Mouse (Mus musculus): ENCODE measurements around the gene Pdss2. TPM values are rescaled to one million over a fixed set of nuclear protein-coding genes. Genes with fewer than 3 reads are reported as not detected.

Gene Pdss2
- polyA plus RNA-seq, 1 experiment from 2014 or later, result 8.8 TPM

DNA sequence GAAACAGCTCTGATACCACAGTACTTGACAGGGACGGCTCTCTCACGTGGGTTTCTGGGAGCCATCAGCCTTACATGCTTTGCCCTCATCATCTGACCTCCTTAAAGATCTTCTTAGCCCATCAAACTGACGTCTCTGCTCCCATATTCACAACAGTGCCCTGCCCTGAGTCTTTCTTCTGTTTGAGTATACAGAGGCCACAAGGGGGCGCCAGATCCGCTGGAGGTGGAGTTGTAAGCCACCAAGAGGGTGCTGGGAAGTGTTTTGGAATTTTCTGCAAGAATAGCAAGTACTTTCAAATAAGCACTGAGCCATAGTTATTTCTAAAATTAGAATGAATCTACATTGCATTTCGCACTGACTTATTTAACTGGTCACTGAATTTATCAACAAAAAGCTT, 9.4 kb upstream of the Pdss2 start:
- no peak overlapping the region for H3K27ac ChIP-seq
- H3K36me3 ChIP-seq, result no peaks in the 10 kb centered on the region
- ATAC-seq (ENCODE audit: insufficient number of reproducible peaks, low FRiP score, low TSS enrichment, low read depth), result no peak
- no peak overlapping the region for H3K9ac ChIP-seq
- WGBS, result 34% methylated on average over 6 of the region's 6 CpGs
- H3K27me3 ChIP-seq, result no peaks in the 10 kb centered on the region
- H3K4me3 ChIP-seq, result no peak overlapping the region
- H3K4me2 ChIP-seq, result no peak overlapping the region
- H3K4me1 ChIP-seq, result no peaks in the 10 kb centered on the region; the same call in 1 of the 2 replicates
- H3K9me3 ChIP-seq, result no peaks in the 10 kb centered on the region

DNA sequence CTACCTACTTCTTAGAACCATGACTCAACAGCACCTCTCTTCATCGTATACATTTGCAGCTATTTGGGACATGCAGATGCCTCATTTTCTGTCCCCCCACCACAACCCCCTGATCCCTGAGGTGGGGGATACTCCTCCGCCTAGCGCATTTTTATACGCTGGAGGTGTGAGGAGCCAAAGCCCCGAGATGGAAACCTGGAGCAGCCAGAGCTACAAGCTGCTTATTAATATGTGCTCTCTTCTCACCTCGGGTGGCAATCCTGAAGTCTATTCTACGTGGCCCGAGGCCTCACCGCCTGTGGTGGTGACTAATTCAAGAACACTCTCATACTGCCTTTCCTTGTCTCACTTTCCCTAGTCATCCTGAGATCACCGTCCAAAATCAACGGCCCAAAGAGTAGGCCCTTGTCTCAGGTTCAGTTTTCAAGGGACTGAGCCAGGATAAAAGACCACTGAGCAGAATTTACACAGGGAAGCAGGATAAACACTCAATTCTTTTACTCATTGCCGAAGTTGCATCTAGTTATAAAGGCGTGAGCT, 3.9 kb upstream of the Pdss2 start:
- no peak overlapping the region for H3K27ac ChIP-seq
- no peak overlapping the region for H3K4me2 ChIP-seq
- H3K36me3 ChIP-seq, result no peaks in the 10 kb centered on the region
- no peak overlapping the region for H3K4me3 ChIP-seq
- no peak overlapping the region for H3K9ac ChIP-seq
- 90% methylated on average over 13 of the region's 13 CpGs for WGBS
- no peaks in the 10 kb centered on the region for H3K9me3 ChIP-seq
- H3K4me1 ChIP-seq, result peaks cover 12% of the 10 kb centered on the region
- no peaks in the 10 kb centered on the region for H3K27me3 ChIP-seq
- no peak for ATAC-seq (ENCODE audit: insufficient number of reproducible peaks, low FRiP score, low TSS enrichment, low read depth)

DNA sequence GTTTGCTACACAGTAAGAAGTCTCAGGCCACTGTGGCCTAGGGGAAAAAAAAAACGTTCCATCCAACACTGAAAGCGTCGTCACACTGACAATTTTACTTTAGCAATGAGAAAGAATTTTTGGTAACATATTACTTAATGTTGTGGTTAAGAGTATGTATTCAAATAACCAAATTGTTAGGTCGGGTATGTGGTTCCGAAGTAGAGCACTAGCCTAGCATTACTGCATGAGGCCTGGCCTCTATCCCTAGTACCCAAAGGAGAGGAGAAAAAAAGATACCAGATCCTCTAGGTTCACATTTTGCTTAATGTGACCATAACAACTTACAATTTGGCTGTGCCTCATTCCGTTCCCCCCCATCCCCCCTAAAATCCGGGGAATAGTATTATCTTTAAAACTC, 807 bp upstream of the Pdss2 start:
- H3K4me2 ChIP-seq, result peak overlapping the region; percentile 52
- H3K27me3 ChIP-seq, result no peaks in the 10 kb centered on the region
- H3K27ac ChIP-seq, result peak overlapping the region; percentile 95
- H3K36me3 ChIP-seq, result no peaks in the 10 kb centered on the region
- H3K4me3 ChIP-seq, result peak overlapping the region; percentile 81
- H3K9me3 ChIP-seq, result no peaks in the 10 kb centered on the region
- peak overlapping the region; percentile 75 for H3K9ac ChIP-seq
- 20% methylated on average over 7 of the region's 7 CpGs for WGBS
- H3K4me1 ChIP-seq, result peaks cover 12% of the 10 kb centered on the region
- ATAC-seq (ENCODE audit: insufficient number of reproducible peaks, low FRiP score, low TSS enrichment, low read depth), result no peak

DNA sequence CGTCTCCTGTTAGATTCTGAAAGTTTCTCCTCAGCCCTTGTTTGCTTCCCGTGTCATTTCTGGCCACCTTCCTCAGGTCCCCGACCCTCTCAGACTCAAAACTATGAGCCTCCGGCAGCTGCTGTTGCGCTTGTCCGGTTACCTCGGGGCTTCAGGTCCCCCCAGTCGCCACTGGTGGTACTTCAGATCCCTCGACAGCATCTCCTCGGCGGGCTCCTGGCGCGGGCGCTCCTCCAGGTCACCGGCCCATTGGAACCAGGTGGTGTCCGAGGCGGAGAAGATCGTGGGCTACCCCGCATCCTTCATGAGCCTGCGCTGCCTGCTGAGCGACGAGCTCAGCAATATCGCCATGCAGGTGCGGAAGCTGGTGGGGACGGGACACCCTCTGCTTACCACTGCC, 373 bp downstream of the Pdss2 start:
- peak overlapping the region; percentile 81 for H3K4me3 ChIP-seq
- H3K27me3 ChIP-seq, result no peaks in the 10 kb centered on the region
- no peaks in the 10 kb centered on the region for H3K9me3 ChIP-seq
- no peaks in the 10 kb centered on the region for H3K36me3 ChIP-seq
- H3K27ac ChIP-seq, result peak overlapping the region; percentile 95
- peak overlapping the region; percentile 70 for H3K9ac ChIP-seq
- H3K4me2 ChIP-seq, result peak overlapping the region; percentile 89
- under 1% methylated on average over 25 of the region's 25 CpGs for WGBS
- ATAC-seq (ENCODE audit: insufficient number of reproducible peaks, low FRiP score, low TSS enrichment, low read depth), result 0 out of 2 replicates have a peak, but pooled peaks have one; percentile 41
- peaks cover 12% of the 10 kb centered on the region for H3K4me1 ChIP-seq

DNA sequence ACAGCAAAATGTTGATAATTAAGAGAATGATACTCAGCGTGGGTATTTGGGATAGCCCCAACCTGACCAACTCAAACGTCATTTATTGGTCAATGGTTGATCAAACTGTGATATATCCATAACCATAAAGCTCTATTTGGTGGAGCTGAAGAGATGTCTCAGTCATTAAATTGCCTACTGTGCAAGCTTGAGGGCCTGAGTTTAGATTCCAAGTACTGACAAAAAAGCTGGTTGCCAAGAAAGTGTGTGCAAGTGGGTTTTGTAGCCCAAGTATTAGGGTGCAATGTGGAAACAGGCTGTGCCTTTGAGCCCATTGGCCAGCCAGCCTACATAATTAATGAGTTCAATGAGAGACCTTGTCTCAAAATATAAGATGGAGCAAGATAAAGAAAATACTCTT, 2.1 kb downstream of the Pdss2 start:
- ATAC-seq (ENCODE audit: insufficient number of reproducible peaks, low FRiP score, low TSS enrichment, low read depth), result no peak
- Histone ChIP-seq H3K9ac (no peak overlapping the region), H3K27ac (no peak overlapping the region), H3K9me3 (no peaks in the 10 kb centered on the region), H3K36me3 (no peaks in the 10 kb centered on the region), H3K4me3 (no peak overlapping the region), H3K4me2 (no peak overlapping the region), H3K27me3 (no peaks in the 10 kb centered on the region), H3K4me1 (peaks cover 12% of the 10 kb centered on the region)
- WGBS, result 93% methylated on average over 2 of the region's 2 CpGs

DNA sequence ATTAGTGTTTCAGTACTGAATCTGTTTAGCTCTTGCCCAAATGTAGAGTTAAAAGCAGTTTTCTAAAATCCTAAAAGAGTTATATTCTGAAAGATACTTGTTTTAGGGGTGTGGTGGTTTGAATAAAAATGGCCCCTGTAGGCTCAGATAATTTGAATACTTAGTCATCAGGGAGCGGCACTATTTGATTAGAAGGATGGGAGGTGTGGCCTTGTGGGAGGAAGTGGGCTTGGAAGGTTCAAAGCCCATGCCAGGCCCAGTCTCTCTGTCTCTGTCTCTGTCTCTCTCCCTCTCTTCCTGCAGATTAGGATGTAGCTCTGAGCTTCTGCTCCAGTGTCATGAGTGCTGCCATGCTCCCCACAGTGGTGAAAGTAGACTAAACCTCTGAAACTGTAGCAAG, 5.1 kb downstream of the Pdss2 start:
- Histone ChIP-seq H3K9ac (no peak overlapping the region), H3K4me3 (no peak overlapping the region), H3K9me3 (no peaks in the 10 kb centered on the region), H3K27ac (no peak overlapping the region), H3K4me2 (no peak overlapping the region), H3K36me3 (no peaks in the 10 kb centered on the region), H3K4me1 (peaks cover 8% of the 10 kb centered on the region), H3K27me3 (no peaks in the 10 kb centered on the region)
- 81% methylated on average over 1 of the region's 1 CpGs for WGBS
- no peak for ATAC-seq (ENCODE audit: insufficient number of reproducible peaks, low FRiP score, low TSS enrichment, low read depth)

DNA sequence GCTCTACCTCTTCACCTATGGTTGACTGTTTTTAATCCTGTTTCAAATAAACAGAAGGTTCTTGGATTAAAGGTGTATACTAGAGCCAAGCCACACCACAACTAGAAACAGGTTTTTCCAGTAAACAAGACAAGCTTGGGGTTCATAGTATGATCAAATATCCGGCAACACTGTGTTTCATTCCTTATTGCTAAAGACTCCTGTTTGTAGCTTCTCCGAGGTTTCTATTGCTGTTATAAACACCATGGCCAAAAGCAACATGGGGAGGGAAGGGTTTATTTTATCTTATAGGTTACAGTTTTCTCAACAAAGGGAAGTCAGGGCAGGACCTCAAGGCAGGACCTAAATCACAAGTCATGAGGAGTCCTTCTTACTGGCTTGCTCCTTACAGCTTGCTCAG, 8.0 kb downstream of the Pdss2 start:
- H3K9ac ChIP-seq, result no peak overlapping the region
- H3K4me3 ChIP-seq, result no peak overlapping the region
- no peak for ATAC-seq (ENCODE audit: insufficient number of reproducible peaks, low FRiP score, low TSS enrichment, low read depth)
- H3K27ac ChIP-seq, result no peak overlapping the region
- WGBS, result 73% methylated on average over 2 of the region's 2 CpGs
- H3K36me3 ChIP-seq, result no peaks in the 10 kb centered on the region
- H3K27me3 ChIP-seq, result no peaks in the 10 kb centered on the region
- no peaks in the 10 kb centered on the region for H3K9me3 ChIP-seq
- H3K4me2 ChIP-seq, result no peak overlapping the region
- no peaks in the 10 kb centered on the region for H3K4me1 ChIP-seq

DNA sequence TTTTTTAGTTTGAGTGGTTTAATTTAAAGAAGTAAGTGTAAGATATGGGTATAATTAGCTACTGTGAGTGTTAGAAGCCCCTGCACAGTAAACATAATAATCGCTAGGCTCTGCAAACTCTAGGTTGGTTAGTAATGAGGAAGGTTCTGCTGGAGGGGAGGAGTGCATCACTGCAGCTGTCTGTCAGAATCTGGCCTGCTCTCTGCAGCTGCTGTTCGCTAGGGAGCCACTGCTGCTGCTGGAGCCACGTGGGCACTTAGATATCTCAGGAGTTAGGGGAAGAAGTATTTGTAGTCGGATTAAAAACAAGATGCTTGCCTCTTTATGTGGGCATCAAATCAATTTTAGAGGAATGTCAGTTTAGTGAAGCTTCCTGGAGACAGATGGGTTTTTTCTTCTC, 13.2 kb downstream of the Pdss2 start:
- no peaks in the 10 kb centered on the region for H3K4me1 ChIP-seq
- H3K27me3 ChIP-seq, result no peaks in the 10 kb centered on the region
- 38% methylated on average over 4 of the region's 4 CpGs for WGBS
- ATAC-seq (ENCODE audit: insufficient number of reproducible peaks, low FRiP score, low TSS enrichment, low read depth), result no peak
- no peak overlapping the region for H3K4me3 ChIP-seq
- H3K27ac ChIP-seq, result no peak overlapping the region
- no peaks in the 10 kb centered on the region for H3K36me3 ChIP-seq
- no peak overlapping the region for H3K9ac ChIP-seq
- no peak overlapping the region for H3K4me2 ChIP-seq
- H3K9me3 ChIP-seq, result no peaks in the 10 kb centered on the region

DNA sequence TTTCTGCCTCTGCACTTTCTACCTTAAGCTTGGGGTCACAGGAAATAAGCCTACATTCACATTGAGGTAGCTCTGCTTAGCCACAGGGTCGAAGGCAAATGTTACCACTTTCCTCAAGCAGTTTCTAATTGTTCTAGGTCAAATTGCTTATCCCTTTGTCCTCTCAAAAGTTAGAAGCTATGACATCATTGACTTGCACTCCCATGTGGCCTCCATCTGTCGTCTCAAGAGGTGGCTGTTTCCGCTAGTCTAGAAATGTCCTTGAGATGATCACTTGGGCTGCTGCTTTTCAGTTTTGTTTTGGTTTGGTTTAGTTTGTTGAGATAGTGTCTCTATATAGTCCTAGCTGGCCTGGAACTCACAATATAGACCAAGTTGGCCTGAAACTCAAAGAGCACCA, 13.7 kb downstream of the Pdss2 start:
- ATAC-seq (ENCODE audit: insufficient number of reproducible peaks, low FRiP score, low TSS enrichment, low read depth), result no peak
- WGBS, result 69% methylated on average over 3 of the region's 3 CpGs
- no peak overlapping the region for H3K4me2 ChIP-seq
- no peak overlapping the region for H3K9ac ChIP-seq
- H3K4me1 ChIP-seq, result no peaks in the 10 kb centered on the region
- no peaks in the 10 kb centered on the region for H3K9me3 ChIP-seq
- H3K4me3 ChIP-seq, result no peak overlapping the region
- no peaks in the 10 kb centered on the region for H3K36me3 ChIP-seq
- no peaks in the 10 kb centered on the region for H3K27me3 ChIP-seq
- no peak overlapping the region for H3K27ac ChIP-seq

DNA sequence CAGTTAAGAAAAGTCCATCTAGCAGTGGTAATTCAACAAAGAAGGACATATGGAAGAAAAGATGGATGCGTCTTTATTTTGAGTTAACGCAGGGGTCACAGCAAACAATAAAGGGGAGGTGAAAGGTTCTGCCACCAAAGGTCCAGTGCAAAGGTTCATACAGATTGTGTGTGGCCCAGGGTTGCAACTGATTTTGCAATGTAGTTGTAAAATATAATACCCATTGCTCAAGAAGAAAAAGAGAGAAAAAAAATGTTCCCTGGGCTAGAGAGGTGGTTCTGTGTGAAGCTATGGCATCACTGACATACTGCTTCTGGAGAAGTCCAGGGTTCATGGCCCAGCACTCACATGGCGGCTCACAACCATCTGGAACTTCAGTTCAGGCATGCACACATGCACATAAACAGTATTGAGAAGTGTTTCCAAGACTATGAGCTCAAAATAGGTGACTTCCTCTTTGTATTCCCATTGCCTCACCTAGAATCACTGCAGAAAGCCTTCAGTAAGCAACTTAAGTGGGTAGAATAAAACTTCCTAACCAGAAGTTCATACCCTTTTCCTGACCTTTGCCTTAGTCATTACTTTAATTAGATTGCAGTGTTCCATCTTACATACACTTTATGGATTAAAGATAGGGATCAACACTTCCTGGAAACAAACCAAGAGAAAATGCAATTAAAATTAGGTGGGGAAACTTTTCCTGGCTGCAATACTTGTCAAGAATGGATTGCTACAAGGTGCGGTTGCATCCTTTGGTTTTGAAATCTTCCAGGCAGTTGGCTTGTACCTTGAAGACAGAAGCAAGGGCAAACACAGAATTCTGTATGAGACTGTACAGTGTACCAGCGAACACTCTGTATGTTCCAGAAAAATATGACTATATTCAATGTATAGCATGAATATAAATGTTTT, 14.7 kb downstream of the Pdss2 start:
- no peaks in the 10 kb centered on the region for H3K4me1 ChIP-seq
- H3K36me3 ChIP-seq, result no peaks in the 10 kb centered on the region
- no peak for ATAC-seq (ENCODE audit: insufficient number of reproducible peaks, low FRiP score, low TSS enrichment, low read depth)
- H3K9me3 ChIP-seq, result no peaks in the 10 kb centered on the region
- H3K4me3 ChIP-seq, result no peak overlapping the region
- H3K4me2 ChIP-seq, result no peak overlapping the region
- WGBS, result 89% methylated on average over 5 of the region's 5 CpGs
- no peak overlapping the region for H3K27ac ChIP-seq
- no peak overlapping the region for H3K9ac ChIP-seq
- H3K27me3 ChIP-seq, result no peaks in the 10 kb centered on the region

DNA sequence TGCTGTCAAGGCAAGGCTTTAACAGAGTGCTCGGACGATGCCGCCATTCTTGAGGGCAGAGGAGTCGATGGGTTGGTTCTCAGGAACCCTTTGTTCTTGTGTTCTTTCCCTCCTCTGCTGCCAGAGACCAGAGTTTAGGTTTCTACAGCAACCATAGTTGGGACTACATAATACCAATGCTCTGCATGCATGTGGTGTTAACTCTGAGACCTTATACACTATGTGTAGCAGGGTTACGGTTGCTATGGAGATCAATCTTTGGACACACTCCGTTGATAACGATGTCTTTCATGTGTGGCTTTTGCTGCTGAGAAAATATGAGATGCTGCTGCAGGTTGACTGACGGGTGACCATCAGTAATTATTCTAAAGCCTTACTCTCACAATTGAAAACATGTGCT, 20.9 kb downstream of the Pdss2 start:
- 86% methylated on average over 8 of the region's 8 CpGs for WGBS
- no peak overlapping the region for H3K27ac ChIP-seq
- no peak overlapping the region for H3K4me2 ChIP-seq
- H3K9ac ChIP-seq, result no peak overlapping the region
- H3K9me3 ChIP-seq, result no peaks in the 10 kb centered on the region
- H3K4me3 ChIP-seq, result no peak overlapping the region
- H3K36me3 ChIP-seq, result no peaks in the 10 kb centered on the region
- no peaks in the 10 kb centered on the region for H3K27me3 ChIP-seq
- ATAC-seq (ENCODE audit: insufficient number of reproducible peaks, low FRiP score, low TSS enrichment, low read depth), result no peak
- H3K4me1 ChIP-seq, result peaks cover 6% of the 10 kb centered on the region; the same call in 1 of the 2 replicates

DNA sequence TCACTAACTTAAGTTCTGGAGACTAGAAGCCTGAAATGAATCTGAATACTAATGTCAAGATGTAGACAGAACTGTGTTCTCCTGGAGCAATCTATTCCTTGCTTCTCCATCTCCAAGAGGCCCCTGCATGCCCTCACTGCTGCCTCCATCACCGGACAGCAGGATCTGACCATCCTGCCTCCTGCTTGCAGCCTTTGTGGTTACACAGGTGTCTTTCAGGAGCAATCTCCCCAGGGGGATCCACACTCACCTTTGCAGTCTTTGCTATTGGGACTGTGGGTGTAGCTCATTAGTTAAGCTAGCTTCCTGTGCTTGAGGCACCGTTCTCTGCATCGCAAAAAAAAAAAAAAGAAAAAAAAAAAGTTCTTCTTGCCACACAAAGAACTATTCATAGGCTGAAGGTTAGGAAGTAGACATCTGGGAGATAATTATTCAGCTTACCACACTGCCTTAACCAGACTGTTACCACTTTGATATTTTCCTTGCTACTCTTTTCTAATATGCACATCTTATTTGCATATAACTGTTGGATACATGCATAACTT, 23.0 kb downstream of the Pdss2 start:
- Histone ChIP-seq H3K27ac (no peak overlapping the region), H3K4me3 (no peak overlapping the region), H3K36me3 (no peaks in the 10 kb centered on the region), H3K9ac (no peak overlapping the region), H3K9me3 (no peaks in the 10 kb centered on the region), H3K27me3 (no peaks in the 10 kb centered on the region), H3K4me1 (peaks cover 11% of the 10 kb centered on the region; the same call in 1 of the 2 replicates), H3K4me2 (no peak overlapping the region)
- no peak for ATAC-seq (ENCODE audit: insufficient number of reproducible peaks, low FRiP score, low TSS enrichment, low read depth)
- 37% methylated on average over 3 of the region's 3 CpGs for WGBS

All from limb, embryonic 15.5 days (tissue).